Mouse (Mus musculus) fat pad, adult 2 months (tissue): Measurements from ENCODE around the gene Metrn.

Experiments used
- DNase-seq: peaks from one replicate; pipeline ENCODE4 v3.0.0-alpha.2; 2011; ENCODE audit warnings: low read depth, low spot score; ENCODE audit errors: extremely low read depth

Metrn gene

GRCm38 (mm10) chr17:25796951-25797369, at the start of gene Metrn:
Gene Metrn, minus strand, starts transcription at chr17:25797136.
- no peak for DNase-seq

- no peak for DNase-seq
These were observed 47.5 kb upstream of the Metrn start, which contains the start of gene Rhot2 for GRCm38 (mm10) chr17:25844396-25844901. Gene Rhot2, minus strand, starts transcription at chr17:25844851.

- DNase-seq, result no peak
These were observed 46.9 kb upstream of the Metrn start for GRCm38 (mm10) chr17:25843636-25844395.

GRCm38 (mm10) chr17:25843122-25843521, 46.2 kb upstream of the Metrn start:
- no peak for DNase-seq

GRCm38 (mm10) chr17:25842509-25842908, 45.6 kb upstream of the Metrn start:
- no peak for DNase-seq

- DNase-seq, result no peak
These were observed 44.4 kb upstream of the Metrn start, which contains the start of gene Gm20683 for GRCm38 (mm10) chr17:25841117-25841880. Gene Gm20683, minus strand, starts transcription at chr17:25841763.

GRCm38 (mm10) chr17:25840519-25840918, 43.6 kb upstream of the Metrn start:
- DNase-seq, result no peak

- DNase-seq, result no peak
These were observed 42.7 kb upstream of the Metrn start for GRCm38 (mm10) chr17:25839455-25840235.

- DNase-seq, result no peak
These were observed 42.0 kb upstream of the Metrn start for GRCm38 (mm10) chr17:25838904-25839303.

- no peak for DNase-seq
These were observed 40.6 kb upstream of the Metrn start for GRCm38 (mm10) chr17:25837533-25837932.

GRCm38 (mm10) chr17:25837076-25837410, 40.1 kb upstream of the Metrn start, which contains the start of gene Rhbdl1:
Gene Rhbdl1, minus strand, starts transcription at chr17:25837295.
- no peak for DNase-seq

GRCm38 (mm10) chr17:25836397-25837075, 39.6 kb upstream of the Metrn start:
- DNase-seq, result no peak

- DNase-seq, result no peak
These were observed 38.9 kb upstream of the Metrn start for GRCm38 (mm10) chr17:25835816-25836215.

GRCm38 (mm10) chr17:25835301-25835700, 38.4 kb upstream of the Metrn start:
- DNase-seq, result no peak

- DNase-seq, result no peak
These were observed 37.8 kb upstream of the Metrn start for GRCm38 (mm10) chr17:25834595-25835222.

GRCm38 (mm10) chr17:25833961-25834594, 37.1 kb upstream of the Metrn start:
- no peak for DNase-seq

- DNase-seq, result no peak
These were observed 36.3 kb upstream of the Metrn start, which contains the start of gene Stub1 for GRCm38 (mm10) chr17:25833291-25833663. Gene Stub1, minus strand, starts transcription at chr17:25833404.

- no peak for DNase-seq
These were observed 35.7 kb upstream of the Metrn start for GRCm38 (mm10) chr17:25832436-25833290.
